Mouse (Mus musculus) embryonic facial prominence, embryonic 13.5 days (tissue): Measurements from ENCODE around the gene Olfr329-ps. TPM values are rescaled to one million over a fixed set of nuclear protein-coding genes. Genes with fewer than 3 reads are reported as not detected.
"Not testable (repeated sequence)": the region's sequence is repeated elsewhere in the genome, so short reads cannot be mapped to it uniquely, and the experiment has no call there.

Experiments used
- ATAC-seq: fragments of 200-750 bp; cut with Nextera tagmentation; 2 replicates; pipeline ENCODE4 v1.8.0; 2017; ENCODE audit warnings: low read depth; ENCODE audit not compliant: insufficient number of reproducible peaks, insufficient read depth, low FRiP score, low TSS enrichment
- H3K27ac ChIP-seq: fragments of 300-500 bp; sonication (generic); 2 replicates; pipeline ENCODE4 v1.5.1; 2015; ENCODE audit warnings: moderate library complexity, mild to moderate bottlenecking, inconsistent platforms
- H3K27me3 ChIP-seq: fragments of 300-500 bp; sonication (generic); 2 replicates; pipeline ENCODE4 v1.6.1; 2015; ENCODE audit warnings: mild to moderate bottlenecking, inconsistent platforms
- H3K36me3 ChIP-seq: fragments of 300-500 bp; sonication (generic); 2 replicates; pipeline ENCODE4 v1.6.1; 2015; ENCODE audit warnings: mild to moderate bottlenecking, inconsistent platforms
- H3K4me1 ChIP-seq: fragments of 300-500 bp; sonication (generic); 2 replicates; pipeline ENCODE4 v1.6.1; 2015; ENCODE audit warnings: inconsistent platforms
- H3K4me2 ChIP-seq: fragments of 300-500 bp; sonication (generic); 2 replicates; pipeline ENCODE4 v1.6.1; 2015; ENCODE audit warnings: moderate library complexity, mild to moderate bottlenecking, inconsistent platforms
- H3K4me3 ChIP-seq: fragments of 300-500 bp; sonication (generic); 2 replicates; pipeline ENCODE4 v1.5.1; 2015; ENCODE audit warnings: mild to moderate bottlenecking, inconsistent platforms
- H3K9ac ChIP-seq: fragments of 300-500 bp; sonication (generic); 2 replicates; pipeline ENCODE4 v1.6.1; 2015; ENCODE audit warnings: mild to moderate bottlenecking, inconsistent platforms
- H3K9me3 ChIP-seq: fragments of 300-500 bp; sonication (generic); 2 replicates; pipeline ENCODE4 v1.6.1; 2016; ENCODE audit warnings: inconsistent platforms
- WGBS: fragments of 180-500 bp; shearing (Covaris S2); methylation state at CpG from one replicate; pipeline ENCODE4 v1.1.7; 2015; ENCODE audit warnings: mixed read lengths; 5-methylcytosine and 5-hydroxymethylcytosine counted together
- polyA plus RNA-seq: library from polyadenylated mRNA; unstranded; fragments of >200 nt; fragmentation: Nextera tagmentation; extraction: Ambion mirVana; gene quantifications from 2 replicates; pipeline ENCODE4 v1.2.1, GENCODE M21; 2015

Olfr329-ps gene
- polyA plus RNA-seq, 1 experiment from 2014 or later = not detected

- H3K4me1 ChIP-seq, H3K4me3 ChIP-seq, H3K4me2 ChIP-seq, H3K36me3 ChIP-seq, H3K27ac ChIP-seq, H3K27me3 ChIP-seq, H3K9me3 ChIP-seq, H3K9ac ChIP-seq, ATAC-seq: not testable (repeated sequence)
Measured at GRCm38 (mm10) chr11:58502472-58502871, 43.8 kb downstream of the Olfr329-ps start, which contains the start of gene Olfr331. Gene Olfr331, minus strand, starts transcription at chr11:58502572.

- no peaks in the 10 kb centered on the region for H3K4me1 ChIP-seq
- no peak overlapping the region for H3K27ac ChIP-seq
- no peak overlapping the region for H3K9ac ChIP-seq
- 50% methylated on average over 3 of the region's 3 CpGs for WGBS
- no peaks in the 10 kb centered on the region for H3K36me3 ChIP-seq
- no peaks in the 10 kb centered on the region for H3K27me3 ChIP-seq
- no peak overlapping the region for H3K4me2 ChIP-seq
- no peak overlapping the region for H3K4me3 ChIP-seq
- no peaks in the 10 kb centered on the region for H3K9me3 ChIP-seq
- no peak for ATAC-seq
Measured at GRCm38 (mm10) chr11:58499290-58499689, 46.9 kb downstream of the Olfr329-ps start.

GRCm38 (mm10) chr11:58498761-58499160 lies 47.5 kb downstream of the Olfr329-ps start:
- Histone ChIP-seq H3K4me3 (no peak overlapping the region), H3K4me2 (no peak overlapping the region), H3K9me3 (no peaks in the 10 kb centered on the region), H3K4me1 (no peaks in the 10 kb centered on the region), H3K9ac (no peak overlapping the region), H3K27ac (no peak overlapping the region), H3K27me3 (no peaks in the 10 kb centered on the region), H3K36me3 (no peaks in the 10 kb centered on the region)
- 82% methylated on average over 9 of the region's 9 CpGs for WGBS
- ATAC-seq = no peak

- H3K9ac ChIP-seq = no peak within 1 kb of the TSS
- H3K36me3 ChIP-seq = no peaks in the 10 kb centered on the region
- H3K4me3 ChIP-seq = no peak within 1 kb of the TSS
- no peaks in the 10 kb centered on the region for H3K9me3 ChIP-seq
- no peak for ATAC-seq
- H3K4me1 ChIP-seq = no peaks in the 10 kb centered on the region
- H3K27ac ChIP-seq = no peak within 1 kb of the TSS
- 93% methylated on average over 2 of the region's 2 CpGs for WGBS
- no peaks in the 10 kb centered on the region for H3K27me3 ChIP-seq
- H3K4me2 ChIP-seq = no peak within 1 kb of the TSS
Measured at GRCm38 (mm10) chr11:58492455-58492854, 53.8 kb downstream of the Olfr329-ps start, which contains the start of gene Olfr332. Gene Olfr332, minus strand, starts transcription at chr11:58492555.

Other genes starting within 250 kb of the Olfr329-ps start
- gene Zfp692, start 239.4 kb downstream of the Olfr329-ps start, polyA plus RNA-seq = 30.6 and 31.4 TPM in 2 replicates
- gene Zfp672, start 216.1 kb downstream of the Olfr329-ps start, polyA plus RNA-seq = 41.2 and 41.9 TPM in 2 replicates
- gene Sh3bp5l, start 215.7 kb downstream of the Olfr329-ps start, polyA plus RNA-seq = 33.4 and 34.6 TPM in 2 replicates
- 1.3 TPM in 1 of 2 replicates, not detected in the other for gene Lypd8, start 167.4 kb downstream of the Olfr329-ps start, polyA plus RNA-seq
- gene 1810065E05Rik, start 125.3 kb downstream of the Olfr329-ps start, polyA plus RNA-seq = not detected in 2 replicates
- not detected in 2 replicates for gene Gm12253, start 113.9 kb downstream of the Olfr329-ps start, polyA plus RNA-seq
- gene Lypd9, start 93.5 kb downstream of the Olfr329-ps start, polyA plus RNA-seq = not detected in 2 replicates
- gene Olfr30, start 84.2 kb downstream of the Olfr329-ps start, polyA plus RNA-seq = 0.14 TPM in 1 of 2 replicates, not detected in the other
- gene Olfr332, start 53.9 kb downstream of the Olfr329-ps start, polyA plus RNA-seq = not detected in 2 replicates
- gene Olfr331, start 43.9 kb downstream of the Olfr329-ps start, polyA plus RNA-seq = not detected in 2 replicates
- gene Olfr330, start 11.6 kb downstream of the Olfr329-ps start, polyA plus RNA-seq = 0.54 TPM in 1 of 2 replicates, not detected in the other
- gene Olfr328, start 9.2 kb upstream of the Olfr329-ps start, polyA plus RNA-seq = 0.10 TPM in 1 of 2 replicates, not detected in the other
- gene Olfr224, start 24.1 kb upstream of the Olfr329-ps start, polyA plus RNA-seq = not detected in 2 replicates
- gene Olfr325, start 31.3 kb upstream of the Olfr329-ps start, polyA plus RNA-seq = not detected in 2 replicates
- gene Olfr324, start 48.7 kb upstream of the Olfr329-ps start, polyA plus RNA-seq = not detected in 2 replicates
- not detected in 2 replicates for gene 2210407C18Rik, start 69.7 kb upstream of the Olfr329-ps start, polyA plus RNA-seq
- gene Olfr323, start 84.1 kb upstream of the Olfr329-ps start, polyA plus RNA-seq = not detected in 2 replicates
- 0.13 and 0.23 TPM in 2 replicates for gene Trim58, start 94.0 kb upstream of the Olfr329-ps start, polyA plus RNA-seq
- gene Olfr322, start 112.4 kb upstream of the Olfr329-ps start, polyA plus RNA-seq = not detected in 2 replicates
- not detected in 2 replicates for gene Olfr320, start 134.7 kb upstream of the Olfr329-ps start, polyA plus RNA-seq
- not detected in 2 replicates for gene Olfr319, start 152.7 kb upstream of the Olfr329-ps start, polyA plus RNA-seq
- gene Olfr318, start 177.6 kb upstream of the Olfr329-ps start, polyA plus RNA-seq = not detected in 2 replicates
- not detected in 2 replicates for gene Olfr317, start 192.8 kb upstream of the Olfr329-ps start, polyA plus RNA-seq
- gene Olfr316, start 206.3 kb upstream of the Olfr329-ps start, polyA plus RNA-seq = not detected in 2 replicates
- gene Olfr315, start 226.8 kb upstream of the Olfr329-ps start, polyA plus RNA-seq = not detected in 2 replicates
- not detected in 2 replicates for gene Olfr314, start 236.5 kb upstream of the Olfr329-ps start, polyA plus RNA-seq